Mouse (Mus musculus) liver, adult 2 months (tissue): ENCODE measurements around the gene Mxra7.

Experiments used
- CTCF ChIP-seq: fragments of 200-500 bp; IDR thresholded peaks from 2 replicates; pipeline ENCODE4 v1.5.1; 2011; ENCODE audit warnings: low read depth, low read length, control low read depth
- POLR2A ChIP-seq: fragments of 200-500 bp; IDR thresholded peaks from 2 replicates; pipeline ENCODE4 v1.6.1; 2011; ENCODE audit warnings: low read length, control low read depth; ENCODE audit not compliant: insufficient read depth; ENCODE audit errors: extremely low read depth

DNA sequence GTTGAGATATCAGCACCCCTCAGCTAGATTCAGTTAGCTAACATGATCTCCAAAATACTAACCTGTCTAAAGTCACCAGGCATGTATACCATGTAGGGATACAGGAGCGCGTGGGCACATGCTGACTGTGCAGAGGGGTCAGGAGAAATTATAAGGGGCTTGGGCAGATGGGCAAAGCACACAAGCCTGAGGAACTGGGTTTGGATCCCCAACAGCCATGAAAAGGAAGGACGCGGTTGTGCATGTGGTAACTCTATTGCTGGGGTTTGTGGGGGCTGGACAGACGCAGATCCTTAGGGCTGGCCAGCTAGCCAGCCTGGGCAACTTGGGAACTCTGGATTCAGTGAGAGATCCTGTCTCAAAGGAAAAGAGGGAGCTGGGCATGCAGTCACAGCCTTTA is 10.3 kb downstream of the Mxra7 start:
- TF ChIP-seq CTCF (no peak), POLR2A (no peak)
